Mouse (Mus musculus) small intestine, adult 2 months (tissue): ENCODE data around the gene Vav2.

Source experiments
- CTCF ChIP-seq: fragments of 200-500 bp; IDR thresholded peaks from 2 replicates; pipeline ENCODE4 v1.5.1; 2012; ENCODE audit warnings: low read depth, mild to moderate bottlenecking, control low read depth, inconsistent platforms, low read length, moderate library complexity, mixed read lengths; ENCODE audit not compliant: insufficient replicate concordance, insufficient read length; ENCODE audit errors: extremely low read depth
- POLR2A ChIP-seq: fragments of 200-500 bp; IDR thresholded peaks from 2 replicates; pipeline ENCODE4 v1.6.1; 2012; ENCODE audit warnings: low read depth, mild to moderate bottlenecking, control low read depth, inconsistent platforms, low read length, moderate library complexity

DNA sequence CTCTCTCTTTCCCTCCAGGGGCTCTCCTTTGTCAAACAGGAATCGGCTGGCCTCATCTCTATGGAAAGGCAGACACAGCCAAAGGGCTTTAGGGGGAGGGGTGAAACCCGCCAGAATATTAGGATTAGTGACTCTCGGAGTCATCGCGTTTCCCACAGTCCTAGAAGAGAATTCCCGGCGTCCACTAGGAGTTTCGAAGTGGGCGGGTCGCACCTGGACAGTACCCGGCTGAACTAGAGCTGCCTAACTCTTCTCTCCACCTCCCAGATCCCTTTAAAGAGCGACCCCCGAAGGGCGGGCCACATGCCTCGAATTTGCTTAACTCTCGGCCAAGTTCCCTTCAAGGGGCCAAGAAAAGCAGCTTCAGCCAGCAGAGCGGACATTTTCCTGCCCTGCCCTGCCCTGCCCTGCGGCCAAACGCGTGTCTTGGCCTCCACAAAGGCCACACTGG is 1.6 kb downstream of the Vav2 start:
- TF ChIP-seq CTCF (no peak), POLR2A (no peak)
